Mouse (Mus musculus) hindbrain, embryonic 16.5 days (tissue): Measurements from ENCODE around the gene Casz1. TPM values are rescaled to one million over a fixed set of nuclear protein-coding genes. Genes with fewer than 3 reads are reported as not detected.
A peak's percentile ranks its signal among the peaks of the same experiment; 100 is the strongest.

ENCODE experiments used
- ATAC-seq: fragments of 200-750 bp; cut with Nextera tagmentation; 2 replicates; pipeline ENCODE4 v1.8.0; 2017; ENCODE audit warnings: moderate TSS enrichment, moderate library complexity
- H3K27ac ChIP-seq: fragments of 300-500 bp; sonication (generic); 2 replicates; pipeline ENCODE4 v1.5.1; 2014; ENCODE audit warnings: low read depth, mild to moderate bottlenecking, control low read depth, low read length, moderate library complexity
- H3K27me3 ChIP-seq: fragments of 300-500 bp; sonication (generic); replicated peaks from 2 replicates; pipeline ENCODE4 v1.6.1; 2014; ENCODE audit warnings: low read length; ENCODE audit not compliant: control insufficient read depth, insufficient read depth
- H3K36me3 ChIP-seq: fragments of 300-500 bp; sonication (generic); 2 replicates; pipeline ENCODE4 v1.6.1; 2014; ENCODE audit warnings: mild to moderate bottlenecking, low read length, moderate library complexity, mixed read lengths; ENCODE audit not compliant: control insufficient read depth, insufficient read depth
- H3K4me1 ChIP-seq: fragments of 300-500 bp; sonication (generic); 2 replicates; pipeline ENCODE4 v1.6.1; 2014; ENCODE audit warnings: low read depth, low read length; ENCODE audit not compliant: control insufficient read depth, insufficient read depth
- H3K4me2 ChIP-seq: fragments of 300-500 bp; sonication (generic); 2 replicates; pipeline ENCODE4 v1.6.1; 2014; ENCODE audit warnings: mild to moderate bottlenecking, low read length, control low read depth, moderate library complexity
- H3K4me3 ChIP-seq: fragments of 300-500 bp; sonication (generic); 2 replicates; pipeline ENCODE4 v1.5.1; 2014; ENCODE audit warnings: mild to moderate bottlenecking, low read length, control low read depth, moderate library complexity
- H3K9ac ChIP-seq: fragments of 300-500 bp; sonication (generic); 2 replicates; pipeline ENCODE4 v1.6.1; 2014; ENCODE audit warnings: low read depth, mild to moderate bottlenecking, control low read depth, low read length, moderate library complexity
- H3K9me3 ChIP-seq: fragments of 300-500 bp; sonication (generic); 2 replicates; pipeline ENCODE4 v1.6.1; 2014; ENCODE audit warnings: mild to moderate bottlenecking, low read length, moderate library complexity; ENCODE audit not compliant: control insufficient read depth
- WGBS: fragments of 180-500 bp; shearing (Covaris S2); extraction: QIAGEN DNeasy Blood & Tissue Kit; methylation state at CpG from one replicate; pipeline ENCODE4 v1.1.7; 2014; 5-methylcytosine and 5-hydroxymethylcytosine counted together
- polyA plus RNA-seq: library from polyadenylated mRNA; unstranded; fragments of >200 nt; fragmentation: Nextera tagmentation; extraction: Ambion mirVana; gene quantifications from 2 replicates; pipeline ENCODE4 v1.2.1, GENCODE M21; 2015

The Casz1 gene
- polyA plus RNA-seq, 1 experiment from 2014 or later: 4.4 TPM

DNA sequence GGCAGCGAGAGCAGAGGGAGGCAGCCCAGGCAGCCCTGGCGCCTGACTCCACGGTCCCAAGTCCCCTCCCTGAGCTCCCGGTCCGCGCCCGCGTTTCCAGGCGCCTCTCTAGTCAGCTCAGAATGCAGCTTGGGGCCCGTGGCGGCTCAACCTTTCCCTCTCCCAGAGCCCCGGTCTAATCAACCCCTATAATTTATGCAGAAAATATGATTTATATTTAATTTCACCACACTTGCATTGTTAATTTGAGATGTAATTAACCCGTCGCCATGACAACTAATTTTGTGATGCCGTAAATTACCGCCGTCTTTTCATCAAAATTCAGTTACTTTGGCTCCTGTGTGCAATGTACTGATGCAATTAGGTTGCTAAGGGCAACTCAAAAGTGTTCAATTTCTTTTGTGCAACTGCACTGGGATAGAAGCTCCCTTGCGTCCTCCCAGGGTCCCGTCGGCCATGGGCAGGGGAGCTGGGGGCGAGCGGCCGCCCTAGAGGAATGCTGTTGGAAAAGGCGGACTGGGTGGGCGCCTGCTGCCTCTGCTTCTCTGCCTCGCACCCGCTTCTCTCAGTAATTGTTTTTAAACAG is 55.8 kb downstream of the Casz1 start:
- H3K4me1 ChIP-seq: peaks cover 15% of the 10 kb centered on the region
- WGBS: under 1% methylated on average over 27 of the region's 27 CpGs
- H3K4me2 ChIP-seq: peak overlapping the region; percentile 53
- peaks cover 33% of the 10 kb centered on the region for H3K27me3 ChIP-seq
- ATAC-seq: peak; percentile 73
- H3K9me3 ChIP-seq: no peaks in the 10 kb centered on the region
- no peak overlapping the region; the same call in 1 of the 2 replicates for H3K9ac ChIP-seq
- peak overlapping the region; percentile 25; the same call in 1 of the 2 replicates for H3K4me3 ChIP-seq
- H3K27ac ChIP-seq: peak overlapping the region; percentile 31; the same call in 1 of the 2 replicates
- H3K36me3 ChIP-seq: no peaks in the 10 kb centered on the region

DNA sequence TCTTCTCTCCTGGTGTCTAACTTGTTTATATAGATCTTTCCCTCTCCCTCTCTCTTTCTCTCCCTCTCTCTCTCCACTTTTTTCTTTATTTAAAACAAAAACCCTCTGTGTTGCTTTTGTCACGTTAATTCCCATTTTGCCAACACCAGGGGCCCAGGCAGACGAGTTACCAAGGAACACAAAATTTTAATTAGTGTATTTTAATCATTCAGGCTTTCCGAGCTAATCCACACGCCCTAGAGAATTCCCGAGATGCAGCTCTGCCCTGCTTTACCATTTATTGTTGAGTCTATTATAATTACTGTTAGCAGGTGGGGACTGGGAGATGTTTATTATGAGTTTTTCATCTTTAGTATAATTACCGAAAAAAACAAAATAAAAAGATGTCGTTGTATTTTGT is 56.4 kb downstream of the Casz1 start:
- Histone ChIP-seq H3K36me3 (no peaks in the 10 kb centered on the region), H3K9me3 (no peaks in the 10 kb centered on the region), H3K27me3 (peaks cover 33% of the 10 kb centered on the region), H3K27ac (no peak overlapping the region), H3K4me2 (peak overlapping the region; percentile 53), H3K9ac (no peak overlapping the region), H3K4me3 (no peak overlapping the region), H3K4me1 (peaks cover 15% of the 10 kb centered on the region)
- WGBS: 18% methylated on average over 7 of the region's 7 CpGs
- ATAC-seq: no peak

DNA sequence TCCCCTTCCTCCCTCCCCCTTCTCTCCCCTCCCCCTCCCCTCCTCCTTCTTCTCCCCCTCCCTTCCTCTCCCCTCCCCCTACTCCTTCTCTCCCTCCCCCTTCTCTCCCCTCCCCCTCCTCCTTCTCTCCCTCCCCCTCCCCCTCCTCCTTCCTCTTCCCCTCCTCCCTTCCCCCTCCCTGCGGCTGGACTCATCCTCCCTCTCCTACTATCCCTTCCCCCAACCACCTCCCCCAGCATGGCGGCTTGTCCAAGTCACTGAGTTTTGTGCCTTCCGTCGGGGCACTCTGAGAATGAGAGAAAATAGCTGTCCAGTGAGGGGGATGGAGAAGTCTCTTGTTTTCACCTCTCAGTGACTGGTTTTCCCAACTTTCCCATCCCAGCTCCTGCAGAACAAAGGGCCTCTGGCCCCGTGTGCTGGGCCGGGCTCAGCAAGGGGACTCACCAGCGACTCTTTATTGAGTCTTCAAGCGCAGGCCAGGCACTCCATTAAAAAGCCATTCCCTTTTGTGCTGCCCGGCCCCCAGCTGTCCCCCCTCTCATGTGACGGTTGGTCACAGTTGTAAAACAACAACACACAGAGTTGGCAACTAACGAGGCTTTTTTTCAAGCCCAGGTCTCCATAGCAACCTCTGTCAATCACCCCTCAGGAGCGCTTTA is 62.7 kb downstream of the Casz1 start:
- Histone ChIP-seq H3K4me3 (no peak overlapping the region), H3K4me1 (peaks cover 13% of the 10 kb centered on the region; the same call in 1 of the 2 replicates), H3K9me3 (no peaks in the 10 kb centered on the region), H3K9ac (no peak overlapping the region), H3K36me3 (no peaks in the 10 kb centered on the region), H3K4me2 (no peak overlapping the region), H3K27ac (no peak overlapping the region), H3K27me3 (peaks cover 17% of the 10 kb centered on the region)
- peak; percentile 11; the same call in 1 of the 2 replicates for ATAC-seq
- WGBS: 3% methylated on average over 12 of the region's 12 CpGs

DNA sequence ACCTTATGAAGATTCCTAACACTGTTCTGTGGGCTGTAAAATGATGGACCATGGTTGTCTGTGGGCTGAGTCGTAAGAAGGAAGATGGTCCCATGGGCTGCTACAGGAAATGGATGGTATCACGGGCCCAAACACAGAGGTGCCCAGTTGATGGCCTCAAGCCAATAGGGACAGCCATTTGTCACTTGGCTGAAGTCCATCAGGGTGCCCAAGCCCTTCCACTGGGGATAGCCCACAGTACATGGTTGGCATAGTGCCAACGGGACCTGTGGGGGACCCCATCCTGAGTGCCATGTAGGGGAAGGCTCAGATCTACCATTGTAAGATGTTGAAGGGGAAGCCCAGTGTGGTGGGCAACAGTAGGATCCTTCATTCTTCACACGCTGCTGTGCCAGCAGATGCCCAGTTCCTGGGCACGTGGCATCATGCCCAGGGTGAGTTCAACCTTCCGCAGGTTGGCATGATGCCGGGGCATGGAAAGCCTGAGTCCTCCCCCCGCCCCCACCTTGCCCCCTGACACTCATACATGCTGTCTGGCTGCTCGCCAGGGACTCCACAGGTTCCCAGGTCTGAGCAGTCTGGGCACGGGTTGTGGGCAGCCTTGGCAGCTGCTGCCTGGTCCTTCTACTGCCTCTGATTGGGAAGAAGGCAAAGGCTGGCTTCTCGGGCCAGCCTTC is 63.6 kb downstream of the Casz1 start:
- 33% methylated on average over 11 of the region's 11 CpGs for WGBS
- Histone ChIP-seq H3K27me3 (peaks cover 11% of the 10 kb centered on the region), H3K4me3 (no peak overlapping the region), H3K4me2 (no peak overlapping the region), H3K9ac (no peak overlapping the region), H3K9me3 (no peaks in the 10 kb centered on the region), H3K4me1 (peaks cover 14% of the 10 kb centered on the region), H3K27ac (no peak overlapping the region), H3K36me3 (no peaks in the 10 kb centered on the region)
- peak; percentile 89 for ATAC-seq

DNA sequence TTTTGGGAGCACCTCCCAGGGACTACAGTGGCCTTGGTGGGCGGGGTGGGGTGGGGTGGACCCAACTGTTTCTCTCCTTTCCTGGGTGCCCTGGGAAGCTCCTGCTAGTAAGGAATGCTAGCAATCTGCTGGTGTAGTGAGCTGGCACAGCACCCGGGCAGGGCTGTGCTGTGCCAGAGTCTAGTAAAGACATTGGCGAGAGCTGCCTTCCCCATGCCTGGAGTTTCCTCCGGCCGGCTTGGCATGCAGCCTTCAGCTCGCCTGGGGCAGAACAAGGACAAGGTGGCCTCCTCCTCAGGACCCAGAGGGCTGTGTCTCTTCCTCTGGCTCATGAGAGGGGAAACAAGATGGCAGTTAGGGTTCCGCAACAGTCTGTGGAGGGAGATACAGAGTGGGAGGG is 65.3 kb downstream of the Casz1 start:
- Histone ChIP-seq H3K36me3 (no peaks in the 10 kb centered on the region), H3K4me2 (no peak overlapping the region), H3K4me1 (peaks cover 14% of the 10 kb centered on the region), H3K27me3 (peaks cover 21% of the 10 kb centered on the region), H3K9ac (no peak overlapping the region), H3K4me3 (no peak overlapping the region), H3K9me3 (no peaks in the 10 kb centered on the region), H3K27ac (no peak overlapping the region)
- ATAC-seq: no peak
- WGBS: 48% methylated on average over 7 of the region's 7 CpGs

DNA sequence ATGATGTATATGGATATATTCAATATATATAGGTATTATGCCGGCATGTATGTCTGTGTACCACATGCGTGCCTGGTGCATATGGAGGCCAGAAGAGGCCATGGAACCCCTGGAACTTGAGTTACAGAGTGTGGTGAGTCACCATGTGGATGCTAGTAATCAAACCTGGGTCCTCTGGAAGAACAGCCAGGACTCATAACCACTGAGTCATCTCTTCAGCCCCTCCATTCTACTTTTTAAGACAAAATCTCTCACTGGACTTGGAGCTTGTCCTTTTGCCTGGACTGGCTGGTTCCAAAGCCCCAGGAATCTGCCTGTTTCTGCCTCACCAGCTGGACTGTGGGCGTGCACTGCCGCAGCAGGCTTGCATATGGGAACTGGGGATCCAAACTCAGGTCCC is 66.3 kb downstream of the Casz1 start:
- Histone ChIP-seq H3K27me3 (peaks cover 26% of the 10 kb centered on the region), H3K36me3 (no peaks in the 10 kb centered on the region), H3K9me3 (no peaks in the 10 kb centered on the region), H3K4me3 (no peak overlapping the region), H3K4me1 (peaks cover 14% of the 10 kb centered on the region), H3K27ac (no peak overlapping the region), H3K9ac (no peak overlapping the region), H3K4me2 (no peak overlapping the region)
- no peak for ATAC-seq
- WGBS: 87% methylated on average over 4 of the region's 4 CpGs

DNA sequence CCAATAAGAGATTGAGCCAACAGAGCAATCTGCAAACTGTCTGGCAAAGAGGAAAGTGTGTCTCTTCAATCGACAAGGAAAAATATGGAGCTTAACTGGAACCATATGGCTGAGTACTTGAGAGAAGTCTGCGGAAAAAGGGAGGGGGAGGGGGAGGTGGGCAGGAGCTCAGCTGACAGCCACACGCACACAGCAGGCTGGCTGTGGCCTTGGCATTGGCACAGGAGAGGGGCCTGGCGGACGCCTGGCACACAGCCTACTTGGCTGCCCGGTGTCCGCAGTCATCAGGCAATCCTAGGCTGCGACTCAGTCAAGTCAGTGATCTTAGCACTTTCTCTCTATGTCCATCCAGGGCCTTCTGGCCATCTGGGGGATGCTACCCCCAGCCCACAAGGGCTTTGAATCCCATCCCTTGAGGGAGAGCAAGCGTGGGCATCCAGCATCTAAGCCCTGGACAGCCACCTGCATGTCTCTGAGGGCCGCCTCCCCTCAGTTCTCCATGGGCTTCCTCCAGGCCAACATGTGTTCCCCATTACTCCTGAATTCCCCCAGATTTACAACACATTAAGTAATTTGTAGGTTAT is 67.6 kb downstream of the Casz1 start:
- peaks cover 18% of the 10 kb centered on the region for H3K4me1 ChIP-seq
- no peak overlapping the region for H3K27ac ChIP-seq
- peak; percentile 62 for ATAC-seq
- WGBS: 26% methylated on average over 10 of the region's 10 CpGs
- H3K9me3 ChIP-seq: no peaks in the 10 kb centered on the region
- H3K9ac ChIP-seq: no peak overlapping the region
- peaks cover 25% of the 10 kb centered on the region for H3K27me3 ChIP-seq
- no peaks in the 10 kb centered on the region for H3K36me3 ChIP-seq
- no peak overlapping the region for H3K4me2 ChIP-seq
- no peak overlapping the region for H3K4me3 ChIP-seq

DNA sequence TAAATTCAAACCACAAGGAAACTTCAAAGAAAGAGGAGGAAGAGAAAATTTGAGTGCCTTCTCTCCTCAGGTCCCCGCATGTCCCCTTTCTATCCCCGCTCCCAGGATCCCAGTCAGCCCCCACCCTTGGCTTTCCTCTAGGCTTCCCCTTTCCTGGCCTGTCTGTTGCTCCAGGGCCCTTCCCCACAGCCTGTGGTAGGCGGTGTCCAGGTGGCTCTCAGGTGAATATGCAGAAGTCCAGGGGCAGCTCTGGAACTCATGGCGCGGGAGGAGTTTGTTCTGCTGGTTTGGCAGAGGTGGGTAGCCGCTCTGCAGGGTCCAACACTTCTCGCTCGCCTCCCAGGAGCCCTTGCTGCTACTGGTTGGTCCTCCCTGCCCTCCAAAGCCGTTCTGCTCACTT is 68.1 kb downstream of the Casz1 start:
- no peaks in the 10 kb centered on the region for H3K36me3 ChIP-seq
- H3K4me3 ChIP-seq: no peak overlapping the region
- ATAC-seq: no peak
- H3K9me3 ChIP-seq: no peaks in the 10 kb centered on the region
- no peak overlapping the region for H3K4me2 ChIP-seq
- peaks cover 30% of the 10 kb centered on the region for H3K27me3 ChIP-seq
- WGBS: 63% methylated on average over 9 of the region's 9 CpGs
- no peak overlapping the region for H3K27ac ChIP-seq
- peaks cover 18% of the 10 kb centered on the region for H3K4me1 ChIP-seq
- H3K9ac ChIP-seq: no peak overlapping the region

DNA sequence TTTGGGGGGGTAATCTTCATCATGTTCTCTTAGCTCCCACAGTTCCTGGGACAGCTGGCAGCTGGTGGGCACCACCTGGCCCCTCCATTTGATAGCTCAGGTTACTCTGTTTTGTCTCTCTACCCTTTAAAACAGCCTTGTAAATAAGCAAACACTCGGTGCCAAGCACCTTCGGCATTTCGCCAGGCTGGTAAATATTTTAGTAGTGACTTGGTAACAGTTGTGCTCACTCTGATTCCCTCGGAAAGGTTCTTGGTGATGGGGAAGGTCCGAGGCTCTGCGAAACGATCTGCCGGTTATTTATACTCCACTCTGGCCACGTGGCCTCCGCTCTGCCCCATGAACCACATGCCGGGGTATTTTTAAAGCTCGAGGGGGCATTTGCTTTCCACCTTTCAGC is 68.6 kb downstream of the Casz1 start:
- H3K27me3 ChIP-seq: peaks cover 31% of the 10 kb centered on the region
- no peaks in the 10 kb centered on the region for H3K9me3 ChIP-seq
- WGBS: 69% methylated on average over 12 of the region's 12 CpGs
- H3K9ac ChIP-seq: no peak overlapping the region
- peaks cover 16% of the 10 kb centered on the region for H3K4me1 ChIP-seq
- no peak overlapping the region for H3K27ac ChIP-seq
- no peak for ATAC-seq
- H3K4me3 ChIP-seq: no peak overlapping the region
- H3K4me2 ChIP-seq: no peak overlapping the region
- H3K36me3 ChIP-seq: no peaks in the 10 kb centered on the region
